Mouse (Mus musculus) right cerebral cortex, postnatal 25 days (tissue): ENCODE data around the gene Sox5.

Experiments used
- DNase-seq: peaks from one replicate; pipeline ENCODE4 v3.0.0; 2022

The Sox5 gene

GRCm38 (mm10) chr6:144648896-144649295 lies 132.9 kb downstream of the Sox5 start:
- no peak for DNase-seq

- no peak for DNase-seq
Observed at GRCm38 (mm10) chr6:144648124-144648591, 133.6 kb downstream of the Sox5 start.

- no peak for DNase-seq
Observed at GRCm38 (mm10) chr6:144646331-144646730, 135.4 kb downstream of the Sox5 start.

GRCm38 (mm10) chr6:144645796-144646195 lies 136.0 kb downstream of the Sox5 start:
- DNase-seq, result no peak

GRCm38 (mm10) chr6:144644711-144645110 lies 137.1 kb downstream of the Sox5 start:
- DNase-seq, result no peak

GRCm38 (mm10) chr6:144643601-144644000 lies 138.2 kb downstream of the Sox5 start:
- DNase-seq, result no peak

- DNase-seq, result no peak
Observed at GRCm38 (mm10) chr6:144641888-144642287, 139.9 kb downstream of the Sox5 start.

- DNase-seq, result no peak
Observed at GRCm38 (mm10) chr6:144640591-144640990, 141.2 kb downstream of the Sox5 start.

GRCm38 (mm10) chr6:144638547-144638946 lies 143.2 kb downstream of the Sox5 start:
- DNase-seq, result no peak

GRCm38 (mm10) chr6:144627539-144628115 lies 154.2 kb downstream of the Sox5 start:
- no peak for DNase-seq

- no peak for DNase-seq
Observed at GRCm38 (mm10) chr6:144621089-144621769, 160.5 kb downstream of the Sox5 start.

- DNase-seq, result no peak
Observed at GRCm38 (mm10) chr6:144611383-144611791, 170.4 kb downstream of the Sox5 start.

GRCm38 (mm10) chr6:144610878-144611277 lies 170.9 kb downstream of the Sox5 start:
- DNase-seq, result no peak

- no peak for DNase-seq
Observed at GRCm38 (mm10) chr6:144602883-144603282, 178.9 kb downstream of the Sox5 start.

- DNase-seq, result no peak
Observed at GRCm38 (mm10) chr6:144600351-144600750, 181.4 kb downstream of the Sox5 start.

- DNase-seq, result no peak
Observed at GRCm38 (mm10) chr6:144598324-144598973, 183.3 kb downstream of the Sox5 start.

- peak; percentile 22 for DNase-seq
Observed at GRCm38 (mm10) chr6:144596536-144597210, 185.1 kb downstream of the Sox5 start.

- no peak for DNase-seq
Observed at GRCm38 (mm10) chr6:144584854-144585253, 196.9 kb downstream of the Sox5 start.

- no peak for DNase-seq
Observed at GRCm38 (mm10) chr6:144584074-144584840, 197.5 kb downstream of the Sox5 start.

- DNase-seq, result no peak
Observed at GRCm38 (mm10) chr6:144579301-144579700, 202.5 kb downstream of the Sox5 start.

GRCm38 (mm10) chr6:144570850-144571249 lies 210.9 kb downstream of the Sox5 start:
- no peak for DNase-seq

GRCm38 (mm10) chr6:144565827-144566226 lies 215.9 kb downstream of the Sox5 start:
- DNase-seq, result no peak

- no peak for DNase-seq
Observed at GRCm38 (mm10) chr6:144561718-144562117, 220.1 kb downstream of the Sox5 start.
